Mouse (Mus musculus) embryonic stem cell, embryonic (primary cell): ENCODE results near the gene Pitpnm2.

ENCODE experiments used
- CTCF ChIA-PET, 4 experiments: fragments of 300-600 bp in 2 of 4; fragments of 350-600 bp in 2 of 4; sonication (Branson Sonifier 250); formaldehyde crosslinking; loops; one replicate each; lab custom pipeline; 2022; ENCODE audit warnings: inconsistent platforms in 2 of 4; lab: Charles Lee
- POLR2A ChIA-PET, 4 experiments: fragments of 300-600 bp in 2 of 4; fragments of 350-600 bp in 2 of 4; sonication (Branson Sonifier 250); formaldehyde crosslinking; loops; one replicate each; lab custom pipeline; 2022; ENCODE audit warnings: antibody characterized with exemption in 4 of 4, inconsistent platforms in 1 of 4; lab: Charles Lee

The Pitpnm2 gene

GRCm38 (mm10) chr5:124255141-124255540, 5.6 kb upstream of the Pitpnm2 start:
- CTCF ChIA-PET: no interaction called here
- POLR2A ChIA-PET: no interaction called here

DNA sequence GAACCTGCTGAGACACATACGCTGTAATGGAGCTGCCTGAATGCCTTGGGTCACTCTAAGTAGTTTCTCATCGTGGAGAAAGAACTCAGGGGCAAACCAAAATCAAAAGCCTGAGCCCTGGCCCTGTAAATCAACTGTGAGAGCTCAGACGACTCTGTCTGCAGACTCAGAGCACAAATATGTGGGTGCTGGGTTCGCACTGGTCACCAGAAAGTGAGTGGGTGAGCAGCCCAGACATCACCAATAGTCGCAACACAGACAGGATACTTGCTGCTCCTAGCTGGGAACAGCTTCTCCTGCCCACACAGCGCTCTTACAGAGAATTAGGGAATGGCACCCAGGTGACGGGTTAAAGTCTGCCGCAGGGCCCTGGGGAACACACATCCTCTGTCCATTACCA, 4.0 kb upstream of the Pitpnm2 start:
- POLR2A ChIA-PET: interaction anchor here in 2 of 4 experiments (0.5 to 2.1 kb wide), 12 partner anchors 9 to 1431 kb away, joined by 3 to 7 read pairs (median 4); partner anchors contain the start of genes 2810006K23Rik (in 1 of the 2) and Mphosph9 (in 1 of the 2)
- CTCF ChIA-PET: interaction anchor here in 2 of 4 experiments (1.1 to 1.2 kb wide), 2 partner anchors 91 kb away, joined by 3 read pairs; no protein-coding TSS in a partner anchor

DNA sequence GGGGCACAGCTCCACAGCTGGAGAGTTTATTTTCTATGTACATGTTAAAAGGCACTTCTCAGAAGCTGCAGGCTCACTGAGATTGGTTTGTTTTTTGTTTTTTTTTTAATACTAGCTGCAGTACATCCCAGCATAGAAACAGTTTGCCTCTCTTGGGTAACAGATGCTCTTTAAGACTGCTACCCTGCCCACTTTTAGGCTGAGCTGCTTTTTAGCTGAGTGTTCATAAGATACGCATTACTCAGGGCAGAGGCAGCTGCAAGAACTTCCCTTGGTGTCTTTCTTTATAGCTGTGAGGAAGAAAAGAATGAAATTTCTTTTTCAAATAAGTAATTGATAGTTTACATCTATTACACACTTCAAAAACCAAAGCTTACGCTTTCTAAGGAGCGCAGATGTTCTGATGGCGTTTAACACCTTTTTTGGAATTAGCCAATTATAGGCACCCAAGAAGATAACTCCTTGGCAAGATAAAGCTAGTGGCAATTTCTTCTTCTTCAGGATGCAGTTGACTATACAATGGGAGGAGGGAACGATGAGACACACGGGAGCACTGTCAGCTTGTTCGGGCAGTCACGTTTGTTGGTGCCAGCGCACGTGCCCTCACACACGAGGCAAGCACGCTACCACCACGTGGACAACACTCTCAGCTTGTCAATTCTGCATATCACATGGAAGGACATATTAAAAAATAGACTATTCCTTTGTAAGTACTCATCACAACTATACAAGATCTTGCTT, 3.2 kb upstream of the Pitpnm2 start:
- POLR2A ChIA-PET: interaction anchor here in 2 of 4 experiments (0.6 to 2.1 kb wide), 10 partner anchors 8 to 104 kb away, joined by 3 to 7 read pairs (median 4); partner anchors contain the start of genes 2810006K23Rik (in 1 of the 2) and Mphosph9 (in 1 of the 2)
- CTCF ChIA-PET: interaction anchor here in 3 of 4 experiments (0.6 to 1.2 kb wide), 4 partner anchors 90 to 622 kb away, joined by 3 to 7 read pairs (median 4); no protein-coding TSS in a partner anchor

GRCm38 (mm10) chr5:124251070-124251469, 1.5 kb upstream of the Pitpnm2 start:
- POLR2A ChIA-PET: interaction anchor here in 3 of 4 experiments (0.6 to 1.6 kb wide), 7 partner anchors 9 to 249 kb away, joined by 3 to 8 read pairs (median 4); partner anchors contain the start of genes 2810006K23Rik (in 1 of the 3) and Mphosph9 (in 1 of the 3)
- CTCF ChIA-PET: no interaction called here

- POLR2A ChIA-PET: interaction anchor here in 3 of 4 experiments (0.5 to 2.0 kb wide), 17 partner anchors 10 to 610 kb away, joined by 3 to 7 read pairs (median 3); partner anchors contain the start of genes 2810006K23Rik (in 1 of the 3), Mphosph9 (in 1 of the 3) and Rsrc2 (in 1 of the 3)
- CTCF ChIA-PET: interaction anchor here in 1 of 4 experiments (0.6 kb wide), 1 partner anchor 35 kb away, joined by 5 read pairs; no protein-coding TSS in a partner anchor
These were observed 531 bp downstream of the Pitpnm2 start for GRCm38 (mm10) chr5:124248845-124249613.

DNA sequence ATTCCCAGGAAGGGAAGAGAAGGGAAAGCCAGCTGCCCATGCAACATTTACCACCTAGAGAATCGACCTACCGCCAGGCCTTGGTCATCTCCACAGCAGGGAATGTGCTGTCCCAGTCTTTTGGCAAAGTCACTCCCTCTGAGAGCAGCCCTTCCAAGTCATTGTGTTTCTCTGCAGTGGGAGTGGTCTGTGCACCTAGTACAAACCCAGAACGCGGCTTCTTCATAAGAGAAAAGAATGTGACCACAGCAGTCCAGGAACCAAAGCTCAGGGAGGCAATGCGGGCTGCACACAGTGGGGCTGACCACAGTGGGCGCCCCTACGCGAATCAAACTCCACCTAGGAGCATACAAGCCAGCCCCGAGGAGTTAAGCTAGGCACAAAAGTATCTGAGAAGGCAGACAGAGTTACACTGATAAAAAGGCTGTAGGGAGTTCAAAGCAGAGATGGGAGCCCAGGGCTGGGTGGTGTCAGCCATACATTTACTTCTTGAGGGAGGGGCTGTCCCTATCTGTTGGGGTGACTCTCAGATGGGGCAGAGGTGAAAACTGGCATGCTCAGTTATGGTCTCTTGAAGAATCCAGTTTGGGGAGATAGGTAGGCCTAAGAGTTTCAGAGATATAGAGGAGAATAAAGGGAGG, 1.5 kb downstream of the Pitpnm2 start:
- POLR2A ChIA-PET: interaction anchor here in 3 of 4 experiments (0.6 to 2.0 kb wide), 12 partner anchors 10 to 175 kb away, joined by 3 to 7 read pairs (median 4); partner anchors contain the start of genes 2810006K23Rik (in 1 of the 3) and Mphosph9 (in 1 of the 3)
- CTCF ChIA-PET: interaction anchor here in 1 of 4 experiments (0.6 kb wide), 2 partner anchors 34 to 376 kb away, joined by 3 to 5 read pairs; no protein-coding TSS in a partner anchor

DNA sequence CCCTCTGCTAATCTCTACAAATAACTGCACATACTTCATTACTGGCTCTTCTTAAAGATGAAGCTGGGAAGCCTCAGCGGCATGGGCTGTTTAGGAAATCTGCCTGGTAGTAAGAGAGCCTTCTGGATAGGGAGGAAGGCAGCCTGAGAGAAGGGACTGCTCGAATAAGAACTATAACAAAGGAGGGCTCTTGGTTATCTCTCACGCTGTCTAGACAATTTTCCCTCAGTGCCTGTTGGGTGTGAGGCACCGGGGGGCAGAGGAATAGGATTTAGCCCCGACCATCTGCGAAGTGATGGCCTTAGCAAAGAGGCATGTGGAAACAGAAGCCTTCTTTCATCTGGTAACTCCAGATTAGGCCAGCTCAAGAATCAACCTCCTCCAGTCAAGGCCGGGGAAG, 2.3 kb downstream of the Pitpnm2 start:
- ChIA-PET CTCF (interaction anchor here in 2 of 4 experiments (0.6 to 0.7 kb wide), 2 partner anchors 37 to 162 kb away, joined by 3 to 4 read pairs; no protein-coding TSS in a partner anchor), POLR2A (interaction anchor here in 1 of 4 experiments (1.1 to 2.0 kb wide), 4 partner anchors 13 to 155 kb away, joined by 3 to 5 read pairs (median 4); no protein-coding TSS in a partner anchor)

GRCm38 (mm10) chr5:124244885-124245284, 4.7 kb downstream of the Pitpnm2 start:
- CTCF ChIA-PET: no interaction called here
- POLR2A ChIA-PET: interaction anchor here in 2 of 4 experiments (0.6 to 1.9 kb wide), 10 partner anchors 9 to 278 kb away, joined by 3 to 7 read pairs (median 3); partner anchors contain the start of genes 2810006K23Rik (in 1 of the 2), Mphosph9 (in 1 of the 2) and Ogfod2 (in 1 of the 2)

DNA sequence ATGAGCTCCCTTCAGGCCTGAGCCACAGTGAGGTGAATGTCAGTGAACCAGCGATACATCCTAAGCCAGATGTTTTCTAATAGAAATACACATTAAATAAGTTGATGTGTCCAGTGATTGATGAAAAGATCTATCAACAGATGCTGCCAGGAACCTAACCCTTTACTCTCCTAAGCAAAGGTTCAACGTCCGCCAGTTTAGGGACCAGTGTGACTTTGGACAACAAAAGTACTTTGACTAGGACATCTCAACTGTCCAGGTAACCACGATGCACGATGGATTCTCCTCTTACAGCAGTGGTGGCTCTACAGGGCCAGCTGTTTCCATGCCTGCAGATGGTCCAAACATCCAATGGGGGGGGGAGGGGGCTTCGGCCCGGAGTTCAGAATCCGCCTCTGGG, 5.1 kb downstream of the Pitpnm2 start:
- POLR2A ChIA-PET: interaction anchor here in 2 of 4 experiments (0.6 to 1.9 kb wide), 10 partner anchors 9 to 279 kb away, joined by 3 to 8 read pairs (median 3); partner anchors contain the start of gene Ogfod2 (in 1 of the 2)
- CTCF ChIA-PET: interaction anchor here in 1 of 4 experiments (0.6 kb wide), 1 partner anchor 1201 kb away, joined by 3 read pairs; no protein-coding TSS in a partner anchor

GRCm38 (mm10) chr5:124243236-124243901, 6.2 kb downstream of the Pitpnm2 start:
- CTCF ChIA-PET: no interaction called here
- POLR2A ChIA-PET: interaction anchor here in 2 of 4 experiments (0.9 to 1.9 kb wide), 6 partner anchors 9 to 184 kb away, joined by 3 to 8 read pairs (median 4); partner anchors contain the start of genes 2810006K23Rik (in 1 of the 2) and Mphosph9 (in 1 of the 2)

- ChIA-PET CTCF (interaction anchor here in 3 of 4 experiments (0.5 to 0.9 kb wide), 3 partner anchors 32 to 131 kb away, joined by 3 to 5 read pairs (median 3); no protein-coding TSS in a partner anchor), POLR2A (interaction anchor here in 2 of 4 experiments (0.6 to 1.4 kb wide), 6 partner anchors 8 to 1227 kb away, joined by 3 to 7 read pairs (median 4); partner anchors contain the start of genes Orai1 (in 1 of the 2) and Pitpnm2 (in 1 of the 2))
These were observed 7.7 kb downstream of the Pitpnm2 start for GRCm38 (mm10) chr5:124241686-124242444.

DNA sequence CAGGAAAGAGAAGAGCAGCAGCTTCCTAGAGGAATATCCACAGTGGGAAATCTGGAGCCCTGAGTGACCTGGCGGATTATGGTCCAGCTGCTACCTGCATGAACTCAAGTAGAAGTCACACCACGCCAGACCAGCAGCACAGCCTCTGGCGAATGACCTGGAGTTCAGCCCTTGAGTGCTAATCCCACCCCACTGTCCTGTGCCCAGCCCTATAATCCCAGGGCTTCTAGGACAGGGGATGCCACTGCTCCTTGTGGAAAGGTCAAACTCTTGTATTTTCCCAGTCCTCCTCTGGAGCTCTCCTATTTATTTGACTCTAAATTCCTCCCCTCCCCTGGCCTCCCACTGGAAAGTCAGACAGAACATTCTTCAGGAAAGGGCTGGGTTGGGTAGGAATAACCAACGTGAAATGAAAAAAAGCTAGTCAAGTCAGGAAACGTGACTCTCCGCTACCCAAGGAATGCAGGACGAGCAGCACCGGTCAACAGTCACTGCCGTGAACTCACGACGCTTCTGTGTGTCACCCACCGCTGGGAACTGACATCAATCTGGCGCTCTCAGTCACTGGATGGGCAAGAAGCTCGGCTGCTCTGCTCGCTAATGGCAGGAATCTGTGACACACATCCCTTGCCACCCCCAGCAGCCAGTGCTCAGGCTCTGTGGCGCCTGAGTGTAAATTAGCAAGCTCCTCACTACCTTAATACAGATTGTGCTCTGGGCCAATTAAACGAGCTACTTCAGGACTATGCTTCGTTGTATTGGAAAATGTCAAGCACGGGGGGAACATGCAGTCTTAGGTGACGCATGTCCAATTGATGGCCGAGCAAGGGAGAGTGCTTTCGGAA, 8.5 kb downstream of the Pitpnm2 start:
- ChIA-PET CTCF (interaction anchor here in 3 of 4 experiments (0.5 to 1.1 kb wide), 4 partner anchors 32 to 243 kb away, joined by 3 to 5 read pairs (median 3); no protein-coding TSS in a partner anchor), POLR2A (interaction anchor here in 2 of 4 experiments (0.6 to 1.4 kb wide), 6 partner anchors 9 to 1226 kb away, joined by 3 to 7 read pairs (median 4); partner anchors contain the start of genes Orai1 (in 1 of the 2) and Pitpnm2 (in 1 of the 2))

DNA sequence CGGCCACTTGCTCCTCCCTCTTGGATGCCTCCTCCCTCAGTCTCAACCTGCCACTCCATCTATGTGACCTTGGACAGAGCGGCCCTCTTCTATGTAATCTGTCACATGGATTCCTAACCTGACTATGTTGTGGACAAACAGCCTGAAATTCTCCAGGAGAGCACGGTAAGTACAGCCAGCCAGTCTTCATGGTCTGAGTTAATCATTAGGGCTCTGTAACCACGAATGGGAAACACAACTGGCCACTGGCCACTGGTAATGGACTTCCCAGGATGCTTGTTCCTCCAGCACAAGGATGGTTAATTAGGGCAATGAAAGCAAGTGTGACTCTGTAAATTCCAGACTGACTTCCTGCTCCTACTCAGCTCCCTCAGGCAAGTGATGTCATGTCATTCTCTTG, 13.4 kb downstream of the Pitpnm2 start:
- ChIA-PET POLR2A (interaction anchor here in 2 of 4 experiments (0.6 to 1.0 kb wide), 2 partner anchors 40 to 243 kb away, joined by 3 to 4 read pairs; no protein-coding TSS in a partner anchor), CTCF (no interaction called here)

DNA sequence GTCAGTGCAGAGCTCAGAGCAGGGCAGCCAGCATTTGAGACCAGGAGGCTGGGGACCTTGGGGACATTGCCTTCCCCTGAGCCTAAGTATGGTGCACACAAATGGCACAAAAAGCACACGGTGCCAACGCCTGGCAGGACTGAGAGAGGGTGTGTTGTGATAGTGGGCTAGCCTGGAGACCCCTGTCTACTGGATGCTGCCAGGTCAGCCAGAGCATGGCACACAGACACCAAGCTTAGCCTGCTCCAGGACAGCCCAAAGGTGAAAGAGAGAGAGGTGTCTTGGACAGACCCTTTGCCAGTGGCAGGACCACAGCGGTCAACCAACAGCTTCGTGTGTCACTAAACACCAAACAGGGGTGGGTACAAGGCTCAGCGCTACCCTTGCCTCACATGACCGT, 14.8 kb downstream of the Pitpnm2 start:
- POLR2A ChIA-PET: interaction anchor here in 2 of 4 experiments (0.6 to 1.2 kb wide), 6 partner anchors 9 to 207 kb away, joined by 3 to 8 read pairs (median 3); no protein-coding TSS in a partner anchor
- CTCF ChIA-PET: interaction anchor here in 1 of 4 experiments (1.0 kb wide), 1 partner anchor 72 kb away, joined by 3 read pairs; no protein-coding TSS in a partner anchor
